Comparison of ENCODE assay signal across 9 mouse cellular contexts in genomic region chr19:46422384-46423338, GRCm38 (mm10). TPM values are rescaled to one million over a fixed set of nuclear protein-coding genes. Genes with fewer than 3 reads are reported as not detected.
A peak's percentile ranks its signal among the peaks of the same experiment; 100 is the strongest.
DNase-seq lines count a peak whose midpoint lies in the region; ATAC-seq and TF ChIP-seq lines count a peak whose summit lies in the region.
"Had no signal": no experiment of that assay in that cellular context is flagged by ENCODE, and none has a peak within 500 bp of the region (broad histone marks: within the 10 kb centered on the region; RNA-seq: fewer than 3 reads in every experiment).

No protein-coding gene starts in this region.

- no peak overlapping the region; the same call in 1 of the 2 replicates for H3K4me2 ChIP-seq in lung, embryonic 14.5 days
- H3K4me2 ChIP-seq: heart, embryonic 15.5 days had no signal

- ATAC-seq in lung, embryonic 14.5 days (ENCODE audit: insufficient read depth): peak; percentile 92
- ATAC-seq in activated CD4-positive, CD25-positive, alpha-beta regulatory T cell, adult 4 months: no peak

- H3K27me3 ChIP-seq in lung, embryonic 14.5 days (ENCODE audit: insufficient read depth, low read length): no peaks in the 10 kb centered on the region
- H3K27me3 ChIP-seq: heart, embryonic 15.5 days had no signal

- peak; percentile 78 for DNase-seq in lung, embryonic 14.5 days
- DNase-seq in lung, postnatal 25 days (ENCODE audit: low spot score): no peak
- DNase-seq in embryo, embryonic 11.5 days (ENCODE audit: low read depth, low spot score): peak; percentile 45
- DNase-seq in hindlimb bud, embryonic 11.5 days (ENCODE audit: extremely low spot score, low read depth, low spot score): peak; percentile 62
- peak; percentile 63 for DNase-seq in retina, embryonic 14.5 days (ENCODE audit: low spot score)
- DNase-seq in testis, postnatal 10 days (ENCODE audit: low spot score): no peak
- no peak for DNase-seq in spleen, postnatal 4 days (ENCODE audit: low spot score in 2 of 2)

- H3K9me3 ChIP-seq in lung, embryonic 14.5 days (ENCODE audit: low read depth, low read length): no peaks in the 10 kb centered on the region
- H3K9me3 ChIP-seq: heart, embryonic 15.5 days had no signal

- peak overlapping the region; percentile 78 for H3K27ac ChIP-seq in lung, embryonic 14.5 days (ENCODE audit: low read depth)
- H3K27ac ChIP-seq: heart, embryonic 15.5 days had no signal

- H3K36me3 ChIP-seq in lung, embryonic 14.5 days (ENCODE audit: insufficient read depth): peaks cover 17% of the 10 kb centered on the region
- H3K36me3 ChIP-seq: heart, embryonic 15.5 days had no signal

- no peak overlapping the region for H3K4me3 ChIP-seq in lung, embryonic 14.5 days (ENCODE audit: low read depth, low read length)
- H3K4me3 ChIP-seq: heart, embryonic 15.5 days had no signal

- WGBS in lung, embryonic 14.5 days: 26% methylated on average over 11 of the region's 11 CpGs

- peaks cover 24% of the 10 kb centered on the region; the same call in 1 of the 2 replicates for H3K4me1 ChIP-seq in lung, embryonic 14.5 days (ENCODE audit: insufficient read depth)

- no peak overlapping the region for H3K9ac ChIP-seq in lung, embryonic 14.5 days
- H3K9ac ChIP-seq: heart, embryonic 15.5 days had no signal

- no peak for TF ChIP-seq CTCF in lung, embryonic 14.5 days (IDR thresholded peaks at IDR 0.05; ENCODE audit: low read depth)

RNA-seq across cellular contexts. Expression of gene Sufu, which starts 26.0 kb away (rescaled TPM):
- 41.3 and 47.5 TPM in 2 replicates for polyA plus RNA-seq in lung, embryonic 14.5 days (2014; fragmentation: Nextera tagmentation; extraction: Ambion mirVana)
- 10 to 100 TPM in 1 of 2 experiments, 1 to 10 TPM in 1; 9.4 to 12.2 TPM for polyA plus RNA-seq in activated CD4-positive, CD25-positive, alpha-beta regulatory T cell, adult 4 months (2017; shearing (Covaris generic))

RNA-seq across cellular contexts. Expression of gene Actr1a, which starts 27.1 kb away (rescaled TPM):
- 148 and 149 TPM in 2 replicates for polyA plus RNA-seq in lung, embryonic 14.5 days (2014; fragmentation: Nextera tagmentation; extraction: Ambion mirVana)
- 10 to 100 TPM; 86.1 to 87.6 TPM for polyA plus RNA-seq in activated CD4-positive, CD25-positive, alpha-beta regulatory T cell, adult 4 months (2017; shearing (Covaris generic))

Comparison
In these comparisons a context has a peak if more than half of its experiments do, and no peak if none do; other contexts are left out.
1. DNase-seq: peak in lung, embryonic 14.5 days (single experiment), embryo, embryonic 11.5 days (single experiment), hindlimb bud, embryonic 11.5 days (single experiment) and retina, embryonic 14.5 days (single experiment); none in lung, postnatal 25 days (single experiment), testis, postnatal 10 days (single experiment) and spleen, postnatal 4 days (0 of 2).